Comparison of ENCODE assay signal across 9 mouse cellular contexts in genomic region chr8:13670011-13670471, GRCm38 (mm10). TPM values are rescaled to one million over a fixed set of nuclear protein-coding genes. Genes with fewer than 3 reads are reported as not detected.
DNase-seq lines count a peak whose midpoint lies in the region; ATAC-seq lines count a peak whose summit lies in the region.
"Had no signal": no experiment of that assay in that cellular context is flagged by ENCODE, and none has a peak within 500 bp of the region (broad histone marks: within the 10 kb centered on the region; RNA-seq: fewer than 3 reads in every experiment).

No protein-coding gene starts in this region.

- H3K4me1 ChIP-seq in intestine, embryonic 14.5 days (replicated peaks; ENCODE audit: control insufficient read depth, insufficient read depth, low read length), result peaks cover 30% of the 10 kb centered on the region
- peaks cover 31% of the 10 kb centered on the region for H3K4me1 ChIP-seq in intestine, embryonic 15.5 days (replicated peaks)
- H3K4me1 ChIP-seq in kidney, embryonic 14.5 days (ENCODE audit: control insufficient read depth, insufficient read depth, low read length), result peaks cover 16% of the 10 kb centered on the region; the same call in 1 of the 2 replicates
- no peaks in the 10 kb centered on the region for H3K4me1 ChIP-seq in forebrain, embryonic 14.5 days (ENCODE audit: control insufficient read depth, insufficient read depth, low read length)

- H3K4me2 ChIP-seq in intestine, embryonic 14.5 days (ENCODE audit: low read length), result no peak overlapping the region
- H3K4me2 ChIP-seq in intestine, embryonic 15.5 days (replicated peaks), result no peak overlapping the region
- H3K4me2 ChIP-seq in kidney, embryonic 14.5 days (replicated peaks; ENCODE audit: low read depth, low read length), result no peak overlapping the region
- no peak overlapping the region for H3K4me2 ChIP-seq in forebrain, embryonic 14.5 days (ENCODE audit: low read length)

- no peak overlapping the region for H3K9ac ChIP-seq in intestine, embryonic 14.5 days (ENCODE audit: low read length)
- H3K9ac ChIP-seq in intestine, embryonic 15.5 days, result no peak overlapping the region
- H3K9ac ChIP-seq in kidney, embryonic 14.5 days (ENCODE audit: low read depth, low read length), result no peak overlapping the region
- no peak overlapping the region for H3K9ac ChIP-seq in forebrain, embryonic 14.5 days (ENCODE audit: low read length)

- H3K36me3 ChIP-seq in intestine, embryonic 14.5 days (ENCODE audit: control insufficient read depth, insufficient read depth, low read length), result no peaks in the 10 kb centered on the region
- H3K36me3 ChIP-seq in intestine, embryonic 15.5 days, result no peaks in the 10 kb centered on the region
- H3K36me3 ChIP-seq in kidney, embryonic 14.5 days (ENCODE audit: control insufficient read depth, insufficient read depth, low read length), result no peaks in the 10 kb centered on the region
- H3K36me3 ChIP-seq in forebrain, embryonic 14.5 days (ENCODE audit: control insufficient read depth, insufficient read depth, low read length), result no peaks in the 10 kb centered on the region

- no peak for ATAC-seq in intestine, embryonic 14.5 days (replicated peaks; ENCODE audit: low FRiP score, low TSS enrichment, low read depth)
- no peak for ATAC-seq in intestine, embryonic 15.5 days
- no peak for ATAC-seq in kidney, embryonic 14.5 days (ENCODE audit: low FRiP score, low TSS enrichment)
- ATAC-seq in frontal cortex, adult (ENCODE audit: low TSS enrichment), result no peak
- ATAC-seq in forebrain, embryonic 14.5 days, result no peak

- H3K27me3 ChIP-seq in intestine, embryonic 14.5 days (replicated peaks; ENCODE audit: control insufficient read depth, insufficient read depth, low read length), result no peaks in the 10 kb centered on the region
- no peaks in the 10 kb centered on the region for H3K27me3 ChIP-seq in intestine, embryonic 15.5 days (replicated peaks)
- H3K27me3 ChIP-seq in kidney, embryonic 14.5 days (ENCODE audit: control insufficient read depth, insufficient read depth, low read length), result no peaks in the 10 kb centered on the region
- no peaks in the 10 kb centered on the region for H3K27me3 ChIP-seq in forebrain, embryonic 14.5 days (replicated peaks; ENCODE audit: control insufficient read depth, insufficient read depth, low read length)

- no peak overlapping the region for H3K4me3 ChIP-seq in intestine, embryonic 14.5 days (ENCODE audit: low read depth, low read length)
- no peak overlapping the region for H3K4me3 ChIP-seq in intestine, embryonic 15.5 days (replicated peaks)
- no peak overlapping the region for H3K4me3 ChIP-seq in kidney, embryonic 14.5 days (ENCODE audit: low read length)
- no peak overlapping the region for H3K4me3 ChIP-seq in forebrain, embryonic 14.5 days (ENCODE audit: low read depth, low read length)

- H3K9me3 ChIP-seq in intestine, embryonic 14.5 days (ENCODE audit: control insufficient read depth, low read length), result no peaks in the 10 kb centered on the region
- no peaks in the 10 kb centered on the region for H3K9me3 ChIP-seq in intestine, embryonic 15.5 days
- no peaks in the 10 kb centered on the region for H3K9me3 ChIP-seq in kidney, embryonic 14.5 days (ENCODE audit: control insufficient read depth, low read length)
- H3K9me3 ChIP-seq in forebrain, embryonic 14.5 days (replicated peaks; ENCODE audit: control insufficient read depth, low read length), result no peaks in the 10 kb centered on the region

- 73% methylated on average over 17 of the region's 17 CpGs for WGBS in intestine, embryonic 14.5 days
- WGBS in intestine, embryonic 15.5 days, result 69% methylated on average over 17 of the region's 17 CpGs
- WGBS in kidney, embryonic 14.5 days, result 84% methylated on average over 17 of the region's 17 CpGs
- 83% methylated on average over 17 of the region's 17 CpGs for WGBS in forebrain, embryonic 14.5 days

- 0 out of 2 replicates have a peak overlapping the region, but pooled peaks have one; percentile 16 for H3K27ac ChIP-seq in intestine, embryonic 14.5 days (ENCODE audit: low read depth)
- no peak overlapping the region for H3K27ac ChIP-seq in intestine, embryonic 15.5 days
- 0 out of 2 replicates have a peak overlapping the region, but pooled peaks have one; percentile 4 for H3K27ac ChIP-seq in kidney, embryonic 14.5 days (ENCODE audit: low read depth, low read length)
- H3K27ac ChIP-seq in forebrain, embryonic 14.5 days (ENCODE audit: low read depth, low read length), result no peak overlapping the region

- DNase-seq in intestine, embryonic 14.5 days (ENCODE audit: low spot score), result no peak
- peak; percentile 70 for DNase-seq in brain, adult 2 months (ENCODE audit: low read depth, low spot score)
- DNase-seq in cerebellum, postnatal 36 days, result peak; percentile 58 to 61
- no peak for DNase-seq in thymus, adult 18-20 months
- DNase-seq in forebrain, embryonic 14.5 days (ENCODE audit: low spot score), result no peak

RNA-seq across cellular contexts. Expression of gene Rasa3, which starts 7.4 kb away (rescaled TPM):
- 24.9 and 27.8 TPM in 2 replicates for polyA plus RNA-seq in intestine, embryonic 14.5 days (2014; fragmentation: Nextera tagmentation; extraction: Ambion mirVana)
- 19.1 and 22.2 TPM in 2 replicates for polyA plus RNA-seq in intestine, embryonic 15.5 days (2015; fragmentation: Nextera tagmentation; extraction: Ambion mirVana)
- 8.0 and 20.2 TPM in 2 replicates for polyA plus RNA-seq in kidney, embryonic 14.5 days (2014; fragmentation: Nextera tagmentation; extraction: Ambion mirVana)
- 17.3 and 22.3 TPM in 2 replicates for polyA plus RNA-seq in forebrain, embryonic 14.5 days (2014; fragmentation: Nextera tagmentation; extraction: Ambion mirVana)

RNA-seq across cellular contexts. Expression of gene Cfap97d2, which starts 35.6 kb away (rescaled TPM):
- polyA plus RNA-seq in intestine, embryonic 14.5 days (2014; fragmentation: Nextera tagmentation; extraction: Ambion mirVana), result 0.12 TPM in 1 of 2 replicates, not detected in the other
- 0.10 TPM in 1 of 2 replicates, not detected in the other for polyA plus RNA-seq in intestine, embryonic 15.5 days (2015; fragmentation: Nextera tagmentation; extraction: Ambion mirVana)
- 0.11 TPM in 1 of 2 replicates, not detected in the other for polyA plus RNA-seq in kidney, embryonic 14.5 days (2014; fragmentation: Nextera tagmentation; extraction: Ambion mirVana)
- polyA plus RNA-seq in forebrain, embryonic 14.5 days (2014; fragmentation: Nextera tagmentation; extraction: Ambion mirVana), result 1.1 TPM in 2 replicates
- polyA plus RNA-seq: liver, embryonic 16.5 days had no signal

Comparison
In these comparisons a context has a peak if more than half of its experiments do, and no peak if none do; other contexts are left out.
1. H3K27ac ChIP-seq: peak in intestine, embryonic 14.5 days (single experiment) and kidney, embryonic 14.5 days (single experiment); none in intestine, embryonic 15.5 days (single experiment) and forebrain, embryonic 14.5 days (single experiment).
2. DNase-seq: peak in brain, adult 2 months (single experiment) and cerebellum, postnatal 36 days (2 of 2); none in intestine, embryonic 14.5 days (single experiment), thymus, adult 18-20 months (0 of 2) and forebrain, embryonic 14.5 days (single experiment).